Comparison of ENCODE assay signal across 27 mouse cellular contexts in the genomic region with DNA sequence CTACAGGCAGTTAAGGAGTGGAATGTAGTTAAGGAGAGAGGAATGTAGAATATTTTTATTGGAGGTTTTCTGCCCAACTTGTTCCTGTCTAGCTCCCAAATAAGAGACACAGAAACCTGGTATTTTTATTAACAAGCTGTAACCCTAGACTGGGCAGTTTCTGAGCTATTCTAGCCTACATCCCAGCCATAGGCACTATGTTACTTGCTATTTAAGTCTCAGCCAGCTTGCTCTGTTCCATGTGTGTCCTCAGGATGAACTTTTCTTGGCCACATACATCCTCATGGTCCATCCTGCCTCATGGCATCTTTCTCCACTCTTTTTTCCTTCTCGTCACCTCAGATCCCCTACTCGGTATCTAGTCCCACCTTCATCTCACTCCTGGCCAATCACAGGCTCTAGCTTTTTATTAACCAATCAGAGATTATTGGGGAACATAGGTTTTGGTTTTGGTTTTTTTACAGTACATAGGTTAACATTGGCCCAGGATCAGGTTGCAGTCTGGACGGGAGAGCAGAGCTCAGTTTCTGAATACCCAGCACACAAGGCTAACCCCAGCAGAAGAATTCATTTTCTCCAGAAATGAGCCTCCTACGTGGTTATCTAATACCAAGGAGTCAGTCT.
DNase-seq lines count a peak whose midpoint lies in the region; ATAC-seq and TF ChIP-seq lines count a peak whose summit lies in the region.
"Had no signal": no experiment of that assay in that cellular context is flagged by ENCODE, and none has a peak within 500 bp of the region (broad histone marks: within the 10 kb centered on the region; RNA-seq: fewer than 3 reads in every experiment).

No protein-coding gene starts in this region.

- no peak overlapping the region for H3ac ChIP-seq in myocyte (ENCODE audit: control insufficient read depth, insufficient read length)

- no peaks in the 10 kb centered on the region for H3K27me3 ChIP-seq in embryonic facial prominence, embryonic 14.5 days (replicated peaks; ENCODE audit: control insufficient read depth, insufficient read depth, low read length)
- H3K27me3 ChIP-seq in myocyte (ENCODE audit: control insufficient read depth, insufficient read depth, insufficient read length): no peaks in the 10 kb centered on the region
- H3K27me3 ChIP-seq: heart, embryonic 12.5 days; hindbrain, embryonic 12.5 days; neural tube, embryonic 15.5 days had no signal

- peak; percentile 47; the same call in 1 of the 2 replicates for ATAC-seq in embryonic facial prominence, embryonic 14.5 days (ENCODE audit: low read depth)
- ATAC-seq: intestine, postnatal 0 days; liver, postnatal 0 days had no signal

- peak; percentile 19 for DNase-seq in heart, adult 11 months
- no peak for DNase-seq in heart, postnatal 14 days
- peak; percentile 24 for DNase-seq in A20 (ENCODE audit: low read depth, low spot score)
- DNase-seq in embryonic facial prominence, embryonic 14.5 days (ENCODE audit: low spot score): peak; percentile 27
- DNase-seq in spleen, adult 12 weeks (ENCODE audit: low spot score): no peak
- DNase-seq in adrenal gland, postnatal 36 days: no peak
- DNase-seq: adrenal gland, adult 2 months; cerebellum, adult 9-10 months; gastrocnemius, postnatal 10 days; heart, adult 18-20 months; kidney, postnatal 25 days; layer of hippocampus, postnatal 36 days; liver, postnatal 0 days; lung, postnatal 10 days; thymus, adult 2 months; thymus, postnatal 4 days had no signal

- H3K4me2 ChIP-seq in embryonic facial prominence, embryonic 14.5 days (ENCODE audit: low read depth, low read length): no peak overlapping the region
- H3K4me2 ChIP-seq in myocyte (ENCODE audit: low read depth): peak overlapping the region; percentile 50
- H3K4me2 ChIP-seq: forebrain, embryonic 12.5 days; heart, embryonic 12.5 days; hindbrain, embryonic 12.5 days; liver, embryonic 11.5 days; midbrain, embryonic 11.5 days; neural tube, embryonic 15.5 days had no signal

- peaks cover 9% of the 10 kb centered on the region; the same call in 1 of the 2 replicates for H3K4me1 ChIP-seq in embryonic facial prominence, embryonic 14.5 days (ENCODE audit: control insufficient read depth, insufficient read depth, low read length)
- H3K4me1 ChIP-seq: heart, embryonic 12.5 days had no signal

- no peak overlapping the region for H3K4me3 ChIP-seq in embryonic facial prominence, embryonic 14.5 days (ENCODE audit: low read depth, low read length)
- no peak overlapping the region for H3K4me3 ChIP-seq in myocyte
- H3K4me3 ChIP-seq: erythroblast, embryonic 14.5 days; forebrain, embryonic 12.5 days; heart, embryonic 12.5 days; hindbrain, embryonic 12.5 days; layer of hippocampus, adult 2 months; neural tube, embryonic 15.5 days had no signal

- no peak for TF ChIP-seq POLR2A in myocyte (IDR thresholded peaks at IDR 0.05; ENCODE audit: insufficient read length, low read depth)

- H3K79me2 ChIP-seq in myocyte (ENCODE audit: control insufficient read depth, insufficient read depth): no peaks in the 10 kb centered on the region

- H3K9me3 ChIP-seq in embryonic facial prominence, embryonic 14.5 days (ENCODE audit: control insufficient read depth, low read length): no peaks in the 10 kb centered on the region
- H3K9me3 ChIP-seq: forebrain, embryonic 12.5 days; G1E; heart, embryonic 12.5 days; hindbrain, embryonic 12.5 days; neural tube, embryonic 15.5 days had no signal

- no peaks in the 10 kb centered on the region for H3K36me3 ChIP-seq in embryonic facial prominence, embryonic 14.5 days (ENCODE audit: control insufficient read depth, insufficient read depth, low read length)
- H3K36me3 ChIP-seq in myocyte (ENCODE audit: control insufficient read depth, insufficient read depth): no peaks in the 10 kb centered on the region
- H3K36me3 ChIP-seq: forebrain, embryonic 12.5 days; G1E; heart, embryonic 12.5 days; hindbrain, embryonic 12.5 days; neural tube, embryonic 15.5 days had no signal

- H3K27ac ChIP-seq in embryonic facial prominence, embryonic 14.5 days (replicated peaks; ENCODE audit: low read depth, low read length): no peak overlapping the region
- H3K27ac ChIP-seq: forebrain, embryonic 12.5 days; hindbrain, embryonic 12.5 days; layer of hippocampus, adult 2 months; neural tube, embryonic 15.5 days had no signal

- no peak overlapping the region for H3K9ac ChIP-seq in embryonic facial prominence, embryonic 14.5 days (ENCODE audit: low read depth, low read length)
- H3K9ac ChIP-seq: forebrain, embryonic 12.5 days; heart, embryonic 12.5 days; hindbrain, embryonic 12.5 days; liver, postnatal 0 days; neural tube, embryonic 15.5 days had no signal

- intact Hi-C loops in heart, postnatal 14 days (cut with DNase I): no loop called here

- 46% methylated on average over 4 of the region's 4 CpGs for WGBS in embryonic facial prominence, embryonic 14.5 days

TF ChIP-seq in myocyte, 11 proteins besides CTCF, POLR2A, EP300 and RAD21:
- TF ChIP-seq CEBPB (IDR thresholded peaks at IDR 0.05; ENCODE audit: insufficient read depth, poor library complexity, severe bottlenecking): no peak
- TF ChIP-seq MYOG (IDR thresholded peaks at IDR 0.05; ENCODE audit: control insufficient read depth in 1 of 3, insufficient read depth in 1 of 3, insufficient read length in 2 of 3, low read depth in 2 of 3): no peak
- no peak for TF ChIP-seq MYOD1 (IDR thresholded peaks at IDR 0.05; ENCODE audit: control insufficient read depth in 1 of 3, insufficient read length in 2 of 3, low read depth in 2 of 3)
- TF ChIP-seq SRF (IDR thresholded peaks at IDR 0.05; ENCODE audit: control insufficient read depth, insufficient read length, low read depth): no peak
- TF ChIP-seq REST (IDR thresholded peaks at IDR 0.05; ENCODE audit: insufficient read depth, insufficient read length): no peak
- TF ChIP-seq TCF3 (IDR thresholded peaks at IDR 0.05; ENCODE audit: insufficient read length, low read depth): no peak
- TF ChIP-seq TCF12 (IDR thresholded peaks at IDR 0.05; ENCODE audit: insufficient read depth, poor library complexity, severe bottlenecking): no peak
- TF ChIP-seq MAX (IDR thresholded peaks at IDR 0.05; ENCODE audit: low read depth): no peak
- TF ChIP-seq POLR2AphosphoS2 (IDR thresholded peaks at IDR 0.05; ENCODE audit: insufficient read length, low read depth): no peak
- TF ChIP-seq USF1 (IDR thresholded peaks at IDR 0.05; ENCODE audit: low read depth): no peak
- no peak for TF ChIP-seq E2F4 (IDR thresholded peaks at IDR 0.05; ENCODE audit: insufficient read depth)
TF ChIP-seq in myocyte: peak in this region for 0.

Comparison
In these comparisons a context has a peak if more than half of its experiments do, and no peak if none do; other contexts are left out.
1. DNase-seq: peak in heart, adult 11 months (single experiment), A20 (single experiment) and embryonic facial prominence, embryonic 14.5 days (single experiment); none in heart, postnatal 14 days (0 of 2), spleen, adult 12 weeks (single experiment) and adrenal gland, postnatal 36 days (0 of 2).